Mouse (Mus musculus) hematopoietic stem cell, adult 5-6 weeks (primary cell): ENCODE data around the gene Parp2. TPM values are rescaled to one million over a fixed set of nuclear protein-coding genes. Genes with fewer than 3 reads are reported as not detected.
"Not testable (repeated sequence)": the region's sequence is repeated elsewhere in the genome, so short reads cannot be mapped to it uniquely, and the experiment has no call there.

Experiments used
- ATAC-seq, 2 experiments: fragments of 125-278 bp in 1 of 2; replicated peaks in 1 of 2; 2 replicates each; pipeline ENCODE4 v1.8.0; 2016 to 2017; ENCODE audit warnings: inconsistent platforms in 2 of 2, mild to moderate bottlenecking in 2 of 2, moderate number of reproducible peaks in 2 of 2, low read depth in 1 of 2, moderate TSS enrichment in 1 of 2; ENCODE audit not compliant: low FRiP score in 2 of 2, poor library complexity in 2 of 2, severe bottlenecking in 2 of 2, insufficient read depth in 1 of 2, low TSS enrichment in 1 of 2
- total RNA-seq: library from RNA; stranded (forward); fragments of 172-1452, 232-1000 nt; gene quantifications from 2 replicates; pipeline ENCODE4 v1.2.3, GENCODE M21; 2017

Parp2 gene
- total RNA-seq, 1 experiment from 2014 or later, result 91.4 TPM

DNA sequence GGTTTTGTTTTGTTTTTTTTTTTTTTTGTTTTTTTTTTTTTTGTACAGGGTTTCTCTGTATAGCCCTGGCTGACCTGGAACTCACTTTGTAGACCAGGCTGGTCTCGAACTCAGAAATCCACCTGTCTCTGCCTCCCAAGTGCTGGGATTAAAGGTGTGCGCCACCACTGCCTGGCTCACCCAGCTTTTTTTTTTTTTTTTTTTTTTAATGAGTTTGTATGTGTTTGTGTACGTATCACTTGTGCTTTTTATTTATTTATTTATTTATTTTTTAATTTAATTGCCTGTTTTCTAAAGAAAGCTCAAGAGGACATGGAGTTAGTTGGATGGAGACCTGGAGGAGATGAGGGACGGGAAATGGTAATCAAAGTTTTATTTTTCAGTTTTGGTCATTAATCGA is 1.2 kb upstream of the Parp2 start:
- ATAC-seq, result not testable (repeated sequence)

DNA sequence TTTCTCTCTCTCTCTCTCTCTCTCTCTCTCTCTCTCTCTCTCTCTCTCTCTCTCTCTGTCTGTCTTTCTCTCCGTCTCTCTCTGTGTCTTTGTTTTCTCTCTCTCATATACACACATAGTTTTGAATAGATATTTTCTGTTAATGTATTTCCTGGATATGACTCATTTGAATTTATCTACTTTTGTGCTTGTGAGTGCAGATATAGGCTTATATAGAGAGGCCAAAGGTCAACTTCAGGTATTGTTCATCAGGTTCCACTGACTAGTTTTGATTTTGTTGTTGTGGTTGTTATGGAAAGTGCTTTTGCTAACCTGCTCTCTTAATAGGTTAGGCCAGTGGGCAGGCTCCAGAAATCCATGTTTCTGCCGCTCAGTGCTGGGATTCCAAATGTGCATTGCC is 5.4 kb downstream of the Parp2 start:
- ATAC-seq, result no peak

DNA sequence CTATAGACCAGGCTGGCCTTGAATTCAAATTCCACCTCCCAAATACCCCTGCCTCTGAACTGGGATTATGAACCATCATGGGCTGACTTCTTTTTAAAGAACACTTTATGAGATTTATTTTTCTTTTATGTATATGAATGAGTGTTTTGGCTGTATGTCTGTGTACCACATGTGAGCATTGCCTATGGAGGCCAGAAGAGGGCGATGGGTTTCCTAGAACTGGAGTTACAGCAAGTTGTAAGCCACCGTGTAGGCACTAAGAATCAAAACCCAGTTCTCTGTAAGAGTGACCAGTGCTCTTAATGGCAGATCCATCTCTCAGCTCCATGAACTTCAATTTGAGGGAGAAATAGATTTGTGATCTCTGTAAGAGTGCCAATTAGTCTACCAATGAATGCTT is 15.6 kb downstream of the Parp2 start:
- no peak for ATAC-seq

DNA sequence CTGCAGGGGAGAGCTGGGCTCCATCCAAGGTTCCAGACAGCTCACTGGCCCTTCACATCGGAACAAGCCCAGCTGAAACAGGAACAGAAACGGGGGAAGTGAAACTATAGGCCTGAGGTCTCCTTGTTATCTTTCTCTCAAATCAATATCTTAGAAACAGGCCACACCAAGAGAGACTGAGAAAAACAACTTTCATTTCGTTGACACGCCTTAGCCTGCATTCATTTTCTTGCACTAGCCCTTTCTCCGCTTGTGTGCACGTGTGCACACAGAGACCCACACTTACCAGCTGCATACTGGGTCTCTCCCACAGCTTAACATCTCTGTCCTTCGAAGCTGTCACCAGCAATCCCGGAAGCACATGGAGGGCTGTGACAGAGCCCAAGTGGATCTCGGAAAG is 16.6 kb downstream of the Parp2 start:
- ATAC-seq, result peak; percentile 83 to 85

DNA sequence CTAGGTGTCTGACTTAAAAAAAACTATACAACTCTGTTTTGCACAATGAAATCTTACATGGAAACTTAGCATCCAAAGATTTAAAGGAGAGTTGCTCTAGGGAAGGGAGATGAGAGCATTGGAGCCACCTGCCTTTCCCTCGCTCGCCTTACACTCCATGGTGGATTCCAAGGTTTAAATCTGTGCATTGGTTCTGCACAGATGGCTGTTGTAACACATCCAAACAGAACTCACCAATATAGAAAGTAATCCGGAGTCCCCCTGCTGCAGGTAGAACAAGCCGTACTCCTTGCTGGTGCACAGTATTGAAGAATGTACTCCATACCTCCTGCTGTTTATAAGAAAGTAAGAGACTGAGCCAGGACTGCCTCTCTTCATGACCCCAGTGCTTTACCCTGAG is 18.9 kb downstream of the Parp2 start:
- no peak for ATAC-seq

DNA sequence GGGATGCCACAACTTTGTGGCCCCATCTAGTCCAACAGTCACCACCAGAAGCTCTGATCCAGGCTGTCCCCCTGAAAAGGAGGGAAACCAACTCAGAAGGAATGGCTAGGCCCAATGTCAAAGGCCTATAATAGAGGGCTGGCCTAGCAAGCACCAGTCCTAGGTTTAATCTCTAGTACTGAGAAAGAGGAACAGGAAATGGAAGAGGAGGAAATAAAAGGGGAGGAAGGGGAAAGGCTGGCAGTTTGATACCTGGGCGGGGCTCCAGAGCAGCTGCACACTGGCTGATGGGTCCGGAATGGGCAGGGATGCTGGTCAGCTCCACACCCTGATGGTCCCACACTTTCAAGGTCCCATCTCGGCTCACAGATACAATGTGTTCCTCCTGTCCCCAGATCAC is 22.2 kb downstream of the Parp2 start:
- ATAC-seq, result no peak; a peak in 1 of 4 replicates

DNA sequence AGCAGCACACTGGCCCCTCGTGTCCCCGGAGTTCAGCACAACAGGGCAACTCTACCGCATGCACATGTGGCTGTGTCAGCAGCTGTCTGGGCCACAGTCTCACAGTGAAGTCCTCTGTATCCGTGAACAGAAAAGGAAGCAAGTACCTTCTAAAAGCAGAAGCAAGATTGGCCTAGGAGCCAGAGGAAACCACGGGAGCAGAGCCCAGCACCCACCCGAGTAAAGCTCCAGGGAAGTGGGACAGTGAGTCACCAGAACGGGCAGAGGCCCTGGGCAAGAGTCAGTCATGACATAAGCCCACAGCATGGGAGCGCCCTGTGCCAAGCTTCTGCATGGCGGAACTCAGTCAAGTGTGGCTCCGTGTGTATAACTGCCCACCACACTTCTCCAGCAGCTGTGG is 26.3 kb downstream of the Parp2 start:
- ATAC-seq, result peak; percentile 93 to 95

DNA sequence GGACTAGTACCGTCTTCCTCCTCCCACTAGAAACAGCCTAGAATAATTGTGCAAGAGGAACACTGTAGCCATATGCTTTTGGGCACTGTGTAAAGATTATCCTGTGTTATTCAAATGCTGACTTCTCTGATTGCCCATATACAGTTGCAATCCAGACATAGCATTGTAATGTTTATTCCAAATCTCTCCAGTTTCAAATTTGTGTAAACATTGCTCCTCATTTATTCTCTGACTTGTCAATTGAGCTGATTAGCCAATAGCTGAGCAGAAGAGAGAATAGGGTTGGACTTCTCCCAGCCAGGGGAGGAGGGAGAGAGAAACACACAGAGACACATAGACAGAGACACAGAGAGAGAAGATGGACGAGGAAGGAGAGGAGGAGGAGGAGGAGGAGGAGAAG is 26.8 kb downstream of the Parp2 start:
- no peak for ATAC-seq

DNA sequence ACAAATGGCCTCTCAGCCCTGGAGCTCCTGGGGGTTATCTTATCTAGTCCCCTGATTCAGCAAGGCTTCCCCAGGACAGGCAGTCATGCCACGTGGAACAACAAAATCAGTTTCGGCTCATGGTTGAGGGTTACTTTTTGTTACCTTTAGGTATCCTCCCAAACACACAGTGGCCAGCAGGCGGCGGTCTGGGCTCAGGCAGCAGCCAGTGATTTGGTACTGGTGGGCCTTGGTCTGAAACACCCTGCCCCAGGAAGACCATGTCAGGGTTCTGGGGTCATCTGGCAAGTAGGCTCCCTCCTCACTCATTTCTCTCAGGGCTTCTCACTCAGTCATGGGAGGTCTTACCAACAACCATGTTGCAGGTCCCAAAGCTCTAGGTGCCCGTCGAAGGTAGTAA is 29.6 kb downstream of the Parp2 start:
- ATAC-seq, result no peak

DNA sequence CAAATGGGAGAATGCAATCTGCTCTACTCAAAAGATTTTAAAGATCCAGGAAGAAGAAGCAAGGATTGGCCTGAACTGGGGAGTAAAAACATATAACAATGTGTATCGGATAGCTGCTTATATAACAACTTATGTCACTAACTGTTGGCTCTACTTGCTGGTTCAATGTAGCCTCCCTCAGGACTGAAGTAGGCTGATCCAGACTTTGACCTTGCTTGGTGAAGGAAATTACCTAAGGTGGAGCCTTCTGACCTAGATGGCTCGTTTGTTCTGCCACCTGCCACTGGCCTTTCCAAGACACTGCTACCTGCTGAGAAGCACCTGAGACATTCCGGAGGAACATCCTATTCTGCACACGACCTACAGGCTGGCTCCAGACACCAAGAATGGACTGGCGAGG is 48.1 kb downstream of the Parp2 start:
- ATAC-seq, result no peak

DNA sequence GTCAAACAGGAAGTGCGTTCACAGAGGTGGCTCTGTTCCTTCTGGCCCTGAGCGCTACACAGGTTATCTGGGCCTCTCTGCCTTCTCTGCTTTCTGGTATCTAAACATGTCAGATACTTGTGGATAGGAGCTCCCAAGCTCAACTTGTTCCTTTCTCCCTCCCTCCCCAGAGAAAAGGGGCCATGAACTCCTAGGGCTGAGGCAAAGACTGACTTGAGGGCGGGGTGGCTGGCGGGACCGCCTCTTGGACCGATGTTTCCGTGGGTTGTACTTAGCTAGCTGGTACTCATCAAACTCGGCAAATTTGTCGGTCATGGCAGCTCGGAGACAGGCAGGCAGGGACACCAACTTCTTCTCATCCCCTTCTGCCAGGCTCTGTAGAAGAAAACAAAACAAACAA is 55.0 kb downstream of the Parp2 start:
- no peak for ATAC-seq

DNA sequence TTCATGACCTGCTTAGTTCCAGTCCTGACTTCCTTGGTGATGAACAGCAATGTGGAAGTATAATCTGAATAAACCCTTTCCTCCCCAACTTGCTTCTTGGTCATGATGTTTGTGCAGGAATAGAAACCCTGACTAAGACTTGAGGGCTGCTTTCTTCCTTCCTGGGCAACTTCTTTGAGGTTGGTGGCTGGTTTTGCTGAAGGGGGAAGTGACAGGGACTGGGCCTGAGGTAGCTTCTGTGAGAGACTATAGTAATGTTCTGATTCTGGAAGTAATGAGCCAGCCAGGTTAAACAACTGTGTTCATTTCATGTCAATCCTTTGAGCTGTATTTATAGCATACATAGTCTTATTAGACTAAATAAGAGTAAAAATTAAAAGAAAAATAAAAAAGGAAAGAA is 57.4 kb downstream of the Parp2 start:
- ATAC-seq, result 0 out of 4 replicates have a peak, but pooled peaks of 1 of the 2 experiments have one; percentile 56

DNA sequence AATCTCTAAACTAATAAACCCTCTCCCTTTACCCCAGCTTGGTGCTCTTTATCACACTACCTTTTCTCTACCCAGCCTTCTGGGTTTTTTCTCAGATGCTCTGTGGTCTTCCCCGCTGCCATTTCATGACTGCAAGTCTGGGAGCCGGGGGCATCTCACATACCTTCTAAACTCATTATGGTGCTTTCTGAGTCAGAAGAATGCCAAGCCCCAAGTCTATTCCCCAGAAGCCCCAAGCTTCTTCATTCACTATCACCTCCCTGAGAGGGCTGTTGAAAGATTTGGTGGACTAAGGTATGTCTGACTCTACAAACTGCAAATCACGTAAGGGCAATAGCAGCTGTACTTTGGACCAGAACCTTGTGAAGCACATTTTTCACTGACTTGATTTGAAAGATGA is 59.3 kb downstream of the Parp2 start:
- no peak for ATAC-seq

DNA sequence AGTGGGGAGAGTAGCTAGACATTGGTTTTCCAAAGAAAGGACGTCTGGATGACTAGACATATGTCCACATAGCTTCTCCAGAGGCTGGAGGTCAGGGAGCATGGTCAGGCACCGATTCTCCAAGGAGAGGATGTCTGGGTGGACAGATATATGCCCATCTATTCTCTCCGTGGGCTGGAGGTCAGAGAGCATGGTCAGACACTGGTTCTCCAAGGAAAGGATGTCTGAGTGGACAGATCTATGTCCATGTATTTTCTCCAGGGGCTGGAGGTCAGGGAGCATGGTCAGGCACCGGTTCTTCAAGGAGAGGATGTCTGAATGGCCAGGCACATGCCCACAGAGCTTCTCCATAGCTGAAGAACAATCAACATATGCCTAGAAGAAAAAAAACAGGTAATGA is 60.6 kb downstream of the Parp2 start:
- ATAC-seq, result no peak

DNA sequence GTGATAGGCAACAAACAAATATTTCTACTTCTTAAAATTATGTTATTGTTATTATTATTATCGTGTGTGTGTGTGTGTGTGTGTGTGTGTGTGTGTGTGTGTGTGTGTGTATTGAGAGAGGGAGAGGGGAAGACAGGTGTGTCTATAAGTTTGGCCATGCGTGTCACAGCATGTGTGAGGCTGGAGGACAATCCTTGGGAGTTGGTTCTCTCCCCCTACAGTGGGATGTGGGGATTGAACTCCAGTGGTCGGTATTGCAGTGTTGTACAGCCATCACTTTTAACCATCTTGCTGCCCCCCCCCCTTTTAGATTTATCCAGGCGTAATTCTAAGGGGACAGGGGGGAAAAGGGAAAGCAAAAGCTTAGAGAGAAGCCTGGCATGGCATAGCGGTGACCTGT is 61.0 kb downstream of the Parp2 start:
- ATAC-seq, result no peak

DNA sequence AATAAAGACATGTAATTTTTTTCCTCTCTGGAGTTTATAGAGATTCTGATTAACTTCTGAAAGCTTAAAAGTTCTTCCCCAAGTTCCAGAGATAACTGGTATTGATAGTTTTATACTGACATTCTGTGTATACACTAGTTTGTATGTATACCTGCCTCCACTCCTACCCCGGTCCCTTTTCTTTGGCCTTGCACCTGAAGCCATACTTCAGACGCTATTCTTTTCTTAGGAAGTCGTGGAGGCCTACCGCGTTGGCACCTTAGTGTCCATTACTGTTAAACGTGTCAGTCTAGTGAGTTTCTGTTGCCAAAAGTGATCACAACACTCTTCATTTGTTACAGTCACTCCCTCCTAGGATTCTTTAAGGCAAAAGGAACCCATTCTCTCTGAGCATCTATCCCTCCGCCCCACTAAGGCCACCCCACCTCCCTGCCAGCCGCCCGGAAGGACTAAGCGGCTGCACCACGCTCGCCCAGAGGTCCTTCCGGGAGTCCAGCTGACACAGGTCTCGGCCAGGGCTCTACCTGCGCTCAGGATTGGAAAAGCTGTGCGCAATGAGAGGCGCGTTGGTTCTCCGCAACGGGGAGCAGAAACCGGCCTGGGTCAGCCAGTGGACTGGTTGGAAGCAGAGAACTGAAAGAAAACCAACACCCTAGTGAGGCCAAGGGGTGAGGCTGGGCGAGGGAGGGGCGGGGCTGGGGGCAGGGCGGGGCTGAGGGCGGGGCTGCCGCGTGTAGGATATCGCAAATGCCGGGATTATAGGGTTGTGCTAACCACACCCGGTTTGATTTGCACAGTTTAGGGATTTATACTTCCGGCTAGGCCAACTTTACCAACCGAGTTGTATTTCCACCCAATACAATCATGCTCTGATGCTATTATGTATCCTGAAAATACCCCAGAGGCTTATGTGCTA is 62.5 kb downstream of the Parp2 start, which contains the start of gene Tep1:
Gene Tep1, minus strand, starts transcription at position 672 of the 916 bp plus-strand sequence.
- ATAC-seq, result peak; percentile 95 to 96

DNA sequence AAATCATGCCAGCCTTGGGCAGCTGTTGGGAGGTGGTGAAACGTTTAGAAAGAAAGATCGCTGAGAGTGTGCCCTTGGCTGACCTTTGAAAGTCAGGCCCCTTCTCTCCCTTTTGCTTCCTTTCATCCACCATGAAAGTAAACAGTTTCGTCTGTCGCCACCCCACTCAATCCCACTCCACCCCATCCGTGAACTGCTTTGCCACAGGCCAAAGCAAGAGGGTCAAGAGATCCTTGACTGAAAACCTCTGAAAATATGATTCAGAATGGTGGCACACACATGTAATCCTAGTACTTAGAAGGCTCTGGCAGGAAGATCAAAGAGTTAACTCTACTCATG is 63.1 kb downstream of the Parp2 start:
- ATAC-seq, result no peak
